Mouse (Mus musculus) embryonic fibroblast, embryonic 13.5 days (primary cell): ENCODE results near the gene Pbrm1. TPM values are rescaled to one million over a fixed set of nuclear protein-coding genes. Genes with fewer than 3 reads are reported as not detected.

ENCODE experiments used
- H3K27ac ChIP-seq: 2 replicates; pipeline ENCODE4 v1.5.1; 2012; ENCODE audit warnings: low read length, control low read depth, inconsistent platforms; ENCODE audit not compliant: insufficient read depth
- H3K4me1 ChIP-seq: 2 replicates; pipeline ENCODE4 v1.6.1; 2011; ENCODE audit warnings: low read length; ENCODE audit not compliant: control insufficient read depth, insufficient read depth
- H3K4me3 ChIP-seq: 2 replicates; pipeline ENCODE4 v1.5.1; 2011; ENCODE audit warnings: mild to moderate bottlenecking, control low read depth, low read length; ENCODE audit not compliant: insufficient read depth
- CTCF ChIP-seq: IDR thresholded peaks from 2 replicates; pipeline ENCODE4 v1.5.1; 2011; ENCODE audit warnings: mild to moderate bottlenecking, control low read depth, low read length, moderate library complexity, borderline replicate concordance; ENCODE audit not compliant: insufficient read depth
- POLR2A ChIP-seq: IDR thresholded peaks from 2 replicates; pipeline ENCODE4 v1.6.1; 2011; ENCODE audit warnings: low read depth, mild to moderate bottlenecking, control low read depth, low read length, moderate library complexity
- polyA plus RNA-seq: library from polyadenylated mRNA; stranded (reverse); fragments of >200 nt; gene quantifications from 2 replicates; pipeline ENCODE4 v1.2.4, GENCODE M21; 2011; ENCODE audit warnings: low read depth; ENCODE audit not compliant: missing spikeins, insufficient read length

Pbrm1 gene
- polyA plus RNA-seq, 1 experiment: 99.0 TPM

DNA sequence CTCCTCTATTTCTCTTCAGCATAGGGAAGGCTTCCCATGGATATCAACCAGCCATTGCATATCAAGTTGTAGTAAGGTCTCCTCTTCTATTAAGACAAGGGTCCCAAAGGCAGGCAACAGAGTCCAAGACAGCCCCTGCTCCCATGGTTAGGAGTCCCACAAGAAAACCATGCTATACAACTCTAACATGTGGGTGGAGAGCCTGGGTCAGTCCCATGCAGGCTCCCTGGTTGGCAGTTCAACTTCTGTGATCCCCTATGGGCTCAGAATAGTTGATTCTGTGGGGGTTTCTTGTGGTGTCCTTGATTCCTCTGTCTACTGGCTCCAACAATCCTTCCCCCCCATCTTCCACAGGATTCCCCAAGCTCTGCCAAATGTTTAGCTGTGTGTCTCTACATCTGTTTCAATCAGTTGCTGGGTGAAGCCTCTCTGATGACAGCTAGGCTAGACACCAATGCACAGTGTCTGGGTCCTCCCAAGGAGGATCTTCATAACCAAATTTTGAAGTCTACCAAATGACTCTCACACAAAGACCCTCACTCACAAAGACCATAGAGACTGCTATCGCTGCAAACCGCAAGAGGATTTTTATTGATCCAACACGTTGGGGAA lies 59.8 kb downstream of the Pbrm1 start:
- no peaks in the 10 kb centered on the region for H3K4me1 ChIP-seq
- no peak for TF ChIP-seq CTCF
- no peak for TF ChIP-seq POLR2A
- no peak overlapping the region for H3K4me3 ChIP-seq
- H3K27ac ChIP-seq: peak overlapping the region; percentile 44; the same call in 1 of the 2 replicates

DNA sequence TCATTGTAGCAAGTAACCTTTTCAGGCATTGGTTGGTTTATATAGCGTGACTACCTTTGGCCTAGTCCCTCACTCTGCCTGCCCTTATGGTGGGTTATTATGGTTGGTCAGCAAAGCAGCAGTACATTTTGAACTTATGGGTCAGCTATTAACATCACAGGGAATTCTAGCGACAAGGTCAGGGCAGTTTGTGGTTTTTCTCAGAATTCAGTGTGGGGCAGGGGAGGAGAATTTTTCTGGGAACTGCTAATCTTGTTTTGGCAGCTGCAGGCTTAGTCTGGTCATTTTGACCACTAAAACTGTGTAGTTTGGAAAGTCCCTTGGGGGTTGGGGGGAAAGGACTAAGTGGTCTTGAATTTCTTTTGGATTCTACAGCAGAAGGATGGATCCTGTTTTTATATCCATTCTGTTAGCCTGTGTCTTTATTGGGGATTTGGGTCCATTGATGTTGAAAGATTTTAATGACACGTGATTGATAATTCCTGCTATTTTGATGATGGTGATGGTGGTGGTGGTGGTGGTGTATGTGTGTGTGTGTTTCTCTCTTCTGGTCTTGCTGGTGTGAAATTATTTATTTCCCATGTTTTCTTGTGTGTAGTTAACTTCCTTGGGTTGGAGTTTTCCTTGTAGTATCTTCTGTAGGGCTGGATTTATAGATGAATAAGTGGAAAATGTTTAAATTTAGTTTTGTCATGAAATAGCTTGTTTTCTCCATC lies 60.5 kb downstream of the Pbrm1 start:
- H3K4me3 ChIP-seq: no peak overlapping the region
- no peak for TF ChIP-seq CTCF
- TF ChIP-seq POLR2A: no peak
- H3K4me1 ChIP-seq: no peaks in the 10 kb centered on the region
- peak overlapping the region; percentile 73; the same call in 1 of the 2 replicates for H3K27ac ChIP-seq

DNA sequence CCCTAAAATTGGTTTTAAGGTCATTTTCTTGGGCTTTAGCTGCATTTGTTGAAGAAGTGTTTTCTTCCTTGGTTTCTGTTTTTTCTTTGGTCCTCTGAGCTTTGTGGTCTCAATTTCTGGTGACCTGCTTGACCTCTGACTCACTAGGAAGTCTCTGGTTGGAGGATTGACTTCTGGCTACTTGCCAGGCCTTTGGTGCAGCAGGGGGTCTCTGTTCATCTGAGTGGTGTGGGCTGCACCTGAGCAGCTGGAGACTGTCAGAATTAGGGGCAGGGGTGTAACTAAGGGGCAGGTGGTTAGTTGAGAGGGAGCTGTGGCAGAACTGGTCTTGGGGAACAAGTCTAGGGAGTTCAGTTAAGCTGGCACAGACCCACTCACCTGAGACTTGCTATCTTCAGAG lies 62.2 kb downstream of the Pbrm1 start:
- no peak overlapping the region for H3K27ac ChIP-seq
- TF ChIP-seq POLR2A (no peak), CTCF (no peak)
- H3K4me3 ChIP-seq: no peak overlapping the region
- H3K4me1 ChIP-seq: no peaks in the 10 kb centered on the region

DNA sequence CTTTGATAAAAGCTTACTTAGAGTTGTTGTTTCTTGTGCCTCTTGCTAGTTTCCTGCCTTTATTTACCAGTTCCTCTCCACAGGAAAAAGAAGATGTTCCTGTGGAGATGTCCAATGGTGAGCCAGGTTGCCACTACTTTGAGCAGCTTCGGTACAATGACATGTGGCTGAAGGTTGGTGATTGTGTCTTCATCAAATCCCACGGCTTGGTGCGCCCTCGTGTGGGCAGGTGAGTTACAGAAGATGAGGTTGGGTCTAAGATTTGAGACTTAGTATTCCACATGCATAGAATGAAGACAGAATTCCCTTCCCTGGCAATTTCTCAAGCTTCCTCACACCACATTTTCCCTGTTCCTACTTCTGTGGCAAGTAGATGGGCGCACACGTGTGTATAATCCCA lies 68.5 kb downstream of the Pbrm1 start:
- no peak for TF ChIP-seq POLR2A
- TF ChIP-seq CTCF: no peak
- Histone ChIP-seq H3K4me3 (no peak overlapping the region), H3K4me1 (peaks cover 3% of the 10 kb centered on the region; the same call in 1 of the 2 replicates), H3K27ac (no peak overlapping the region)

DNA sequence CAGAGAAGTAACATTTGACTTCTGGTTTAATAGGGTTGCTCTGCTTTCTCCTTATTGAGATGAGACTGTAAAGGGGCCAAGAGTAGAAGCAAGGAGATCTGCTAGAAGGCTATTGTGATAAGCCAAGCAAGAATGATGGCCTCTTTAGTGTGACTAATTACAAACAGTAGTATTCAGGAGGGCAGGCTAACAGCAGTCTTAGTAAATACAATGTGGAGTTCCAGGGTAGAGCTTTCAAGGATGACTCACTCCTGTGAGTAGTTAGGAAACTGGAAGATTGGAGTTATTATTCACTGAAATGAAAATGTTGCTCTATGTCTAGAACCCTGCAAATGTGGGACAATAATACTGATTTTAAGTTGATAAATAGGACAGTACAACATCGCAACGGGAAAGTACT lies 69.6 kb downstream of the Pbrm1 start:
- Histone ChIP-seq H3K4me3 (no peak overlapping the region), H3K4me1 (peaks cover 3% of the 10 kb centered on the region; the same call in 1 of the 2 replicates), H3K27ac (no peak overlapping the region)
- TF ChIP-seq CTCF (no peak), POLR2A (no peak)

DNA sequence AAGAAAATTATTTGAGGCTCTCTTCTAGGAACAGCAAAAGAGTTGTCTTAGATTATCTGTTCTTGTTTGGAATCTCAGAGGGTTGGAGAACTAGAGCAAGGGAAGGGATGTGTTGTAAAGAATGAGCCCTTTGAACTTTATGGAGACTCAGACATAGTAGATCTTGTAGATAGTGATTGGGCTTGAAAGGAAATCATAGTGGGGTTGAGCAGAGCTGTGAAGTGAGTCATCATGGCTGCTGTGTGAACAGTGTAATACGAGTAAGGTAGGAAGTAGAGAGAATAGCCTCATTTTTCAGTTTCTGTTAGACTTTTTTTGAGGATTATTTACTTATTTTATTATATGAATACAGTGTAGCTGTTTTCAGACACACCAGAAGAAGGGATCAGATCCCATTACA lies 71.0 kb downstream of the Pbrm1 start:
- Histone ChIP-seq H3K4me1 (peaks cover 3% of the 10 kb centered on the region; the same call in 1 of the 2 replicates), H3K27ac (no peak overlapping the region), H3K4me3 (no peak overlapping the region)
- TF ChIP-seq POLR2A (no peak), CTCF (no peak)

DNA sequence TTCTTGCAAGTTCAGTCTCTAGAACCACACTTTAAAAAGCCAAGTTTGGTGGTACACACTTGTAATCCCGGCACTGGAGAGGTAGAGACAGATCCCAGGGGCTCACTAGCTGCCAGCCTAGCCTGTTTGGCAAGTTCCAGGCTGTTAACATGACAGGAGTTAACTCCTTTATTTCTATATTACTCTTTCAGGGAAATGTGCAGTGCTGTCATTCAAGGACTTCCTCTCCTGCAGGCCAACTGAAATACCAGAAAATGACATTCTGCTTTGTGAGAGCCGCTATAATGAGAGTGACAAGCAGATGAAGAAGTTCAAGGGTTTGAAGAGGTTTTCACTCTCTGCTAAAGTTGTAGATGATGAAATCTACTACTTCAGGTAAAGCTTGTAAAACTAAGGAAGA lies 86.2 kb downstream of the Pbrm1 start:
- no peak overlapping the region for H3K4me3 ChIP-seq
- no peaks in the 10 kb centered on the region for H3K4me1 ChIP-seq
- TF ChIP-seq CTCF: no peak
- TF ChIP-seq POLR2A: no peak
- no peak overlapping the region for H3K27ac ChIP-seq

DNA sequence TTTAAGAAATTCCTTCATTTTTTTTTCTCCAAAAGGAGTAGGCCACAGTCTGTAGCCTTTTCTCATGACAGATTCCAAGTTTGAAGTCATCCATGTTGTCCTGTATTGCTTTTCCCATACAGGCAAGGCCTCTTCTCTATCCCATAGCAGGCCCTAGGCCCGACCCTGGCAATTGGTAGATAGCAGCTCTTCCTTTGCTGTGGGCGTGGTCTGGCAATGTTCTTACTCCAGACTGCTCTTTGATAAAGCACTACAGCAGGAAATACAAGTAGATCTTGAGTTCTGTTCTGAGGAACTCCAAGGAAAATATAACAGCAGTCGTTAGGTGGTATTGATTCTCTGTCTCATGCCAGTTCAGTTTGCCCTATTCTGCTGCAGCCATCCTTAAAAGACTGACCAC lies 91.7 kb downstream of the Pbrm1 start:
- TF ChIP-seq POLR2A: no peak
- TF ChIP-seq CTCF: no peak
- Histone ChIP-seq H3K27ac (no peak overlapping the region), H3K4me3 (no peak overlapping the region), H3K4me1 (no peaks in the 10 kb centered on the region)

DNA sequence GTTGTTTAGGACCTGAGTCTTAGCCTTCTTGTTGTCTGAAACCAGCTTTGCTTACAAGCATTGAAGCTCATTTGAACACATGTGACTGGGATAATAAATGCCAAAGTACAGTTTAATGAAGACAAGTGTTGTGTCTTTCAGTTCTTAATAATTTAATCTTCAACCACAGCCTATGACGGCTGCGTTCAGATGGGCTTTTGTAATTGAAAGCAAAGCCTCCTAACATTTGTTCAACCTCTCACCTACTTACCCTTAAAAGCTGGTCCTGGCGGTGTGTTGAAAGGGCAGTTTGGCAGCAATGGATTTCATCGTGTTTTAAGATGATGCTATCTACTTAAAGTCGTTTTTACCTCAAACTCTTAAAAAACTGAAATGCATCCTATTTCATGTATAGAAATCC lies 93.2 kb downstream of the Pbrm1 start:
- no peak overlapping the region for H3K27ac ChIP-seq
- no peak overlapping the region for H3K4me3 ChIP-seq
- TF ChIP-seq POLR2A: no peak
- TF ChIP-seq CTCF: no peak
- H3K4me1 ChIP-seq: no peaks in the 10 kb centered on the region

DNA sequence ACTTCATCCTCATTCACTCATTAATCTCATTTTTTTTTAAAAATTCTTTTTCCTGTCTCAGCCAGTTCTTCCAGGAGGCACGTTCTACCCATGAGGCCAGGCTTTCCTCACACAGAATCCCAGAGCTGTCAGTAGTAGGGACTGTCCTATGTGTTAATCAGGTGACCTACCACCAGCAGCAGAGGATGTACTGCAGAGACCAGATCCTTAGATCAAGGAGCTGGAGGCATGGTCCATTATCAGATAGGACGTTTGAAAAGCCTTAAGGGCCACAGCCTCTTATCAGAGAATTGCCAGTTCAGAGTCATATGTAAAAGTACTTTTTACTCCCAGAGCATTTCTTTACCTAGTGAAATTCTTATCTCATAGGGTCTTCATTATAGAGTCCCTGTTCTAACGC lies 95.1 kb downstream of the Pbrm1 start:
- no peak overlapping the region for H3K4me3 ChIP-seq
- no peaks in the 10 kb centered on the region for H3K4me1 ChIP-seq
- no peak for TF ChIP-seq POLR2A
- TF ChIP-seq CTCF: no peak

More for the DNA sequence above, 95.1 kb downstream of the Pbrm1 start:
- H3K27ac ChIP-seq: no peak overlapping the region
